Comparison of ENCODE assay signal across 16 mouse cellular contexts in the genomic region with DNA sequence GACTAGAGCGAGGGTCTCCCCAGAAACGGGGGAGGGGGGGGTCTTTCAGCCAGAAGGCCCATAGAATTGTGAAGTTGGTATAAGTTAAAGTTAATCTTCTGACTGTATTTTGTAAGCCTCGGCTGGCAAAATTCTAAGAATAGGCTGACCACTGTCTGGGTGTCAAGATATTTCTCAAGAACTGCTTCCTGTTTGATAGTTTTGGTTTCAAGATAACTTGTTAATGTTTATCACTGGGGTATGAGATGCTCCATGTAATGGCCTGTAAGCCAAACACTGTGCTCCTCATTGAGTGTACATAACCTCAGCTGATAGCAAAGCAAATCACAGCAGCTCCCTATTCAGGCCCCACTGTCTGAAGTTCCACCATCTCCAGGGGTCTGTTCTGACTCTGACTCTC.
A peak's percentile ranks its signal among the peaks of the same experiment; 100 is the strongest.
DNase-seq lines count a peak whose midpoint lies in the region; ATAC-seq and TF ChIP-seq lines count a peak whose summit lies in the region.
"Had no signal": no experiment of that assay in that cellular context is flagged by ENCODE, and none has a peak within 500 bp of the region (broad histone marks: within the 10 kb centered on the region; RNA-seq: fewer than 3 reads in every experiment).

No protein-coding gene starts in this region.

- peak; percentile 30; the same call in 1 of the 2 replicates for ATAC-seq in intestine, embryonic 16.5 days
- ATAC-seq in cerebellum, adult (ENCODE audit: insufficient number of reproducible peaks, low FRiP score, low TSS enrichment): no peak

- no peak overlapping the region for H3K4me3 ChIP-seq in liver, adult 2 months (ENCODE audit: insufficient read depth, low read depth, low read length)
- no peak overlapping the region for H3K4me3 ChIP-seq in MEL (ENCODE audit: control insufficient read depth in 1 of 2, insufficient read depth in 1 of 2, low read depth in 2 of 2, low read length in 2 of 2)
- no peak overlapping the region for H3K4me3 ChIP-seq in intestine, embryonic 16.5 days (ENCODE audit: low read length)
- no peak overlapping the region for H3K4me3 ChIP-seq in small intestine, adult 2 months (ENCODE audit: low read depth, low read length)
- H3K4me3 ChIP-seq: embryonic facial prominence, embryonic 13.5 days; forebrain, embryonic 12.5 days; gastrocnemius, adult 2 months; neural tube, embryonic 13.5 days had no signal

- H3K4me2 ChIP-seq in intestine, embryonic 16.5 days (ENCODE audit: low read depth, low read length): no peak overlapping the region
- H3K4me2 ChIP-seq: embryonic facial prominence, embryonic 13.5 days; forebrain, embryonic 12.5 days; neural tube, embryonic 13.5 days had no signal

- TF ChIP-seq RAD21 in MEL (IDR thresholded peaks at IDR 0.05; ENCODE audit: low read depth, low read length): no peak

- TF ChIP-seq POLR2A in liver, adult 2 months (IDR thresholded peaks at IDR 0.05; ENCODE audit: extremely low read depth, insufficient read depth, low read length): no peak
- no peak for TF ChIP-seq POLR2A in MEL (IDR thresholded peaks at IDR 0.05; ENCODE audit: control insufficient read depth in 1 of 2, insufficient read depth in 1 of 2, low read depth in 1 of 2, low read length in 2 of 2, poor library complexity in 1 of 2)
- no peak for TF ChIP-seq POLR2A in small intestine, adult 2 months (IDR thresholded peaks at IDR 0.05; ENCODE audit: low read depth, low read length)

- no peaks in the 10 kb centered on the region for H3K36me3 ChIP-seq in liver, adult 2 months (ENCODE audit: control insufficient read depth, insufficient read depth, low read length)
- peaks cover 0 to 5% of the 10 kb centered on the region in 2 experiments; a peak in 2 of 4 replicates for H3K36me3 ChIP-seq in MEL (ENCODE audit: control insufficient read depth in 1 of 2, insufficient read depth in 2 of 2, low read length in 2 of 2)
- H3K36me3 ChIP-seq in intestine, embryonic 16.5 days (ENCODE audit: control insufficient read depth, insufficient read depth, low read length): no peaks in the 10 kb centered on the region
- no peaks in the 10 kb centered on the region for H3K36me3 ChIP-seq in small intestine, adult 2 months (ENCODE audit: control insufficient read depth, insufficient read depth, low read length)
- H3K36me3 ChIP-seq: embryonic facial prominence, embryonic 13.5 days; forebrain, embryonic 12.5 days; neural tube, embryonic 13.5 days had no signal

- H3K79me2 ChIP-seq in liver, adult 2 months (ENCODE audit: control insufficient read depth, insufficient read depth, low read length): no peaks in the 10 kb centered on the region
- H3K79me2 ChIP-seq in MEL (ENCODE audit: control insufficient read depth, insufficient read depth, low read length, poor library complexity): no peaks in the 10 kb centered on the region

- intact Hi-C loops in left cerebral cortex, postnatal 36 days (cut with DNase I): loop anchor here (1.0 kb wide), 1 partner anchor 49 kb away; no protein-coding TSS in a partner anchor

- WGBS in liver, adult 2 months: 44% methylated on average over 3 of the region's 3 CpGs
- 32% methylated on average over 3 of the region's 3 CpGs for WGBS in intestine, embryonic 16.5 days
- WGBS in small intestine, adult 2 months: 12% methylated on average over 3 of the region's 3 CpGs

- H3K27ac ChIP-seq in liver, adult 2 months (replicated peaks; ENCODE audit: insufficient read depth, low read depth, low read length): peak overlapping the region; percentile 35; the same call in 1 of the 2 replicates
- H3K27ac ChIP-seq in MEL (ENCODE audit: control insufficient read depth, low read depth, low read length): no peak overlapping the region
- no peak overlapping the region; the same call in 1 of the 2 replicates for H3K27ac ChIP-seq in intestine, embryonic 16.5 days (ENCODE audit: low read length)
- peak overlapping the region; percentile 85 for H3K27ac ChIP-seq in small intestine, adult 2 months (ENCODE audit: insufficient read depth, low read depth, low read length)
- H3K27ac ChIP-seq: embryonic facial prominence, embryonic 13.5 days; forebrain, embryonic 12.5 days; gastrocnemius, adult 2 months; neural tube, embryonic 13.5 days had no signal

- H3K9me3 ChIP-seq in MEL (replicated peaks; ENCODE audit: insufficient read depth, low read length): no peaks in the 10 kb centered on the region
- no peaks in the 10 kb centered on the region for H3K9me3 ChIP-seq in intestine, embryonic 16.5 days (ENCODE audit: control insufficient read depth, low read length)
- H3K9me3 ChIP-seq: embryonic facial prominence, embryonic 13.5 days; forebrain, embryonic 12.5 days; neural tube, embryonic 13.5 days had no signal

- TF ChIP-seq CTCF in liver, adult 2 months (IDR thresholded peaks at IDR 0.05; ENCODE audit: low read depth, low read length): no peak
- no peak for TF ChIP-seq CTCF in MEL (IDR thresholded peaks at IDR 0.05 in 2 of 3, conservative IDR thresholded peaks at IDR 0.05 in 1 of 3; ENCODE audit: control insufficient read depth in 1 of 3, insufficient read depth in 1 of 3, low read depth in 2 of 3, low read length in 3 of 3, poor library complexity in 1 of 3, severe bottlenecking in 1 of 3)
- TF ChIP-seq CTCF in small intestine, adult 2 months (IDR thresholded peaks at IDR 0.05; ENCODE audit: extremely low read depth, insufficient read length, insufficient replicate concordance, low read depth, low read length): no peak

- H3K27me3 ChIP-seq in liver, adult 2 months (ENCODE audit: control insufficient read depth, insufficient read depth, low read length): no peaks in the 10 kb centered on the region
- H3K27me3 ChIP-seq in MEL (ENCODE audit: control insufficient read depth in 1 of 2, insufficient read depth in 2 of 2, low read length in 2 of 2): no peaks in the 10 kb centered on the region
- no peaks in the 10 kb centered on the region for H3K27me3 ChIP-seq in intestine, embryonic 16.5 days (replicated peaks; ENCODE audit: control insufficient read depth, insufficient read depth, low read length)
- no peaks in the 10 kb centered on the region for H3K27me3 ChIP-seq in small intestine, adult 2 months (ENCODE audit: control insufficient read depth, insufficient read depth, low read length)
- H3K27me3 ChIP-seq: embryonic facial prominence, embryonic 13.5 days; forebrain, embryonic 12.5 days; neural tube, embryonic 13.5 days had no signal

- peaks cover 5% of the 10 kb centered on the region for H3K4me1 ChIP-seq in liver, adult 2 months (ENCODE audit: control insufficient read depth, insufficient read depth, low read length)
- H3K4me1 ChIP-seq in MEL (ENCODE audit: control insufficient read depth in 1 of 2, insufficient read depth in 2 of 2, low read length in 2 of 2): peaks cover 2 to 5% of the 10 kb centered on the region in 2 experiments; a peak in 2 of 4 replicates
- H3K4me1 ChIP-seq in intestine, embryonic 16.5 days (ENCODE audit: control insufficient read depth, insufficient read depth, low read length): peaks cover 15% of the 10 kb centered on the region; the same call in 1 of the 2 replicates
- peaks cover 33% of the 10 kb centered on the region; the same call in 1 of the 2 replicates for H3K4me1 ChIP-seq in small intestine, adult 2 months (ENCODE audit: control insufficient read depth, insufficient read depth, insufficient read length, low read length)
- H3K4me1 ChIP-seq: embryonic facial prominence, embryonic 13.5 days; forebrain, embryonic 12.5 days; neural tube, embryonic 13.5 days had no signal

- DNase-seq in liver, adult 2 months (ENCODE audit: extremely low read depth, low read depth, low spot score): peak; percentile 46
- no peak for DNase-seq in liver
- DNase-seq in MEL (ENCODE audit: low read depth, low spot score): no peak
- no peak for DNase-seq in left cerebral cortex, postnatal 36 days (ENCODE audit: low spot score in 2 of 2)
- DNase-seq: cerebellum, postnatal 14 days; gastrocnemius, adult 2 months; kidney, adult 8-10 months; lung, adult 18-20 months; midbrain, embryonic 14.5 days; thymus, postnatal 4 days had no signal

- H3K9ac ChIP-seq in liver, adult 2 months (ENCODE audit: low read depth, low read length): no peak overlapping the region
- H3K9ac ChIP-seq in MEL (ENCODE audit: control insufficient read depth, low read depth, low read length, poor library complexity, severe bottlenecking): no peak overlapping the region
- H3K9ac ChIP-seq in intestine, embryonic 16.5 days (ENCODE audit: low read depth, low read length): no peak overlapping the region
- H3K9ac ChIP-seq: embryonic facial prominence, embryonic 13.5 days; forebrain, embryonic 12.5 days; neural tube, embryonic 13.5 days had no signal

- TF ChIP-seq EP300 in MEL (IDR thresholded peaks at IDR 0.05; ENCODE audit: low read depth in 1 of 2, low read length in 2 of 2): peak in 1 of 2 experiments; percentile 21; a peak in 1 of 4 replicates

TF ChIP-seq in MEL, 35 proteins besides CTCF, POLR2A, EP300 and RAD21:
- TF ChIP-seq POLR2AphosphoS2 (IDR thresholded peaks at IDR 0.05; ENCODE audit: low read length): no peak
- peak; percentile 58; the same call in 1 of the 2 replicates for TF ChIP-seq RCOR1 (IDR thresholded peaks at IDR 0.05; ENCODE audit: low read depth, low read length)
- no peak for TF ChIP-seq POLR2AphosphoS5 (IDR thresholded peaks at IDR 0.05; ENCODE audit: borderline replicate concordance, low read depth, low read length)
- TF ChIP-seq ETS1 (IDR thresholded peaks at IDR 0.05; ENCODE audit: low read depth, low read length): 0 out of 2 replicates have a peak, but pooled peaks have one; percentile 25

Comparison
In these comparisons a context has a peak if more than half of its experiments do, and no peak if none do; other contexts are left out.
1. H3K27ac ChIP-seq: peak in liver, adult 2 months (single experiment) and small intestine, adult 2 months (single experiment); none in MEL (single experiment) and intestine, embryonic 16.5 days (single experiment).